Mouse (Mus musculus) spleen, adult 2 months (tissue): ENCODE results near the gene Fdxr. TPM values are rescaled to one million over a fixed set of nuclear protein-coding genes. Genes with fewer than 3 reads are reported as not detected.

Experiments used
- DNase-seq, 2 experiments: peaks; one replicate each; pipeline versions ENCODE4 v3.0.0 to v3.0.0-alpha.2; 2012 to 2021; ENCODE audit warnings: low spot score in 2 of 2, low read depth in 1 of 2
- H3K27ac ChIP-seq: fragments of 200-500 bp; 2 replicates; pipeline ENCODE4 v1.5.1; 2012; ENCODE audit warnings: low read length, inconsistent platforms; ENCODE audit not compliant: insufficient read depth
- H3K27me3 ChIP-seq: fragments of 200-500 bp; 2 replicates; pipeline ENCODE4 v1.6.1; 2012; ENCODE audit warnings: mild to moderate bottlenecking, moderate library complexity, low read length, inconsistent platforms; ENCODE audit not compliant: control insufficient read depth, insufficient read depth
- H3K36me3 ChIP-seq: fragments of 200-500 bp; 2 replicates; pipeline ENCODE4 v1.6.1; 2012; ENCODE audit warnings: mild to moderate bottlenecking, low read length, inconsistent platforms; ENCODE audit not compliant: control insufficient read depth, insufficient read depth
- H3K4me1 ChIP-seq: fragments of 200-500 bp; 2 replicates; pipeline ENCODE4 v1.6.1; 2011; ENCODE audit warnings: inconsistent platforms; ENCODE audit not compliant: control insufficient read depth, insufficient read depth, insufficient read length
- H3K4me3 ChIP-seq: fragments of 200-500 bp; 2 replicates; pipeline ENCODE4 v1.5.1; 2011; ENCODE audit warnings: mild to moderate bottlenecking, inconsistent platforms; ENCODE audit not compliant: insufficient read depth, insufficient read length; ENCODE audit errors: extremely low read depth
- CTCF ChIP-seq: fragments of 200-500 bp; IDR thresholded peaks from 2 replicates; pipeline ENCODE4 v1.5.1; 2011; ENCODE audit warnings: mild to moderate bottlenecking, inconsistent platforms; ENCODE audit not compliant: insufficient read depth, insufficient read length, insufficient replicate concordance; ENCODE audit errors: extremely low read depth
- POLR2A ChIP-seq: fragments of 200-500 bp; IDR thresholded peaks from 2 replicates; pipeline ENCODE4 v1.6.1; 2011; ENCODE audit warnings: low read depth, low read length, inconsistent platforms
- WGBS: fragments of 180-500 bp; shearing (Covaris S2); methylation state at CpG from one replicate; pipeline ENCODE4 v1.1.7; 2018; 5-methylcytosine and 5-hydroxymethylcytosine counted together
- polyA plus RNA-seq: library from polyadenylated mRNA; depleted of rRNA; stranded (reverse); fragments of >200 nt; gene quantifications from 2 replicates; pipeline ENCODE4 v1.2.3, GENCODE M21; 2012

The Fdxr gene
- polyA plus RNA-seq, 1 experiment = 18.7 TPM

DNA sequence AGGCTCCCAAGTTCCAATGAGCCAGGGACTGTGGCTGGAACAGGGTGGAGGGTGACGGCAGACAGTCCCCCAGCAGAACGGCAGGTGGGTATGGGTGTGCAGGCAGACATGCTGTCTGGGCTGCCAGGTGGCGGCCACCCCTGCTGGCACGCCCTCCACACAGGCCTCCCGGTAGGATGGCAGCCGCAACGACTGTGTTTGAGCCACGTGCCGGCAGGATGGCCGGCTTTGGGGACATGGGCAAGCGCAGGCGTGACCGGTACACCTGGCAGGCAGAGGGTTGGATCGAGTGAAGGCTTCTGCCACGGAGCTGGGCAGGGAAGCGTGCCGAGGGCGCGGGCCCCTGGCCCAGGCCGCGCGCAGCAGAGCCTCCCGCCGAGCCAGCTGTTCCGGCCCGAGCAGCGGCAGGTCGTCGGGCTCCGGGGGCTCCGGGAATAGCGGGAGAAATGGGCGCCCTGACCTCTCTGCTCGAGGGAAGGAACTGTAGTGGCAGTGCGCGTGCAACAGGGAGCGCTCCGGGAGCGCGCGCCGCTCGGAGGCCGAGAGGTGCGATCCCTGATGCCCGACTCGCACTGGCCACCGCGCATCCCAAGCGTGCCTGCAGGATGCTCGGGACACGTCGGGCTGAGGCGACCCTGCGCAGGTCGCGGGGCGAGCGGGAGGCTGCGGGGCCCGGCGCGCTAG lies 27.0 kb downstream of the Fdxr start:
- peaks cover 12% of the 10 kb centered on the region for H3K4me1 ChIP-seq
- H3K36me3 ChIP-seq = peaks cover 4% of the 10 kb centered on the region; the same call in 1 of the 2 replicates
- peak overlapping the region; percentile 19; the same call in 1 of the 2 replicates for H3K4me3 ChIP-seq
- no peak for DNase-seq
- 4% methylated on average over 63 of the region's 63 CpGs for WGBS
- peaks cover 12% of the 10 kb centered on the region for H3K27me3 ChIP-seq
- H3K27ac ChIP-seq = no peak overlapping the region
- TF ChIP-seq CTCF (no peak), POLR2A (no peak)

DNA sequence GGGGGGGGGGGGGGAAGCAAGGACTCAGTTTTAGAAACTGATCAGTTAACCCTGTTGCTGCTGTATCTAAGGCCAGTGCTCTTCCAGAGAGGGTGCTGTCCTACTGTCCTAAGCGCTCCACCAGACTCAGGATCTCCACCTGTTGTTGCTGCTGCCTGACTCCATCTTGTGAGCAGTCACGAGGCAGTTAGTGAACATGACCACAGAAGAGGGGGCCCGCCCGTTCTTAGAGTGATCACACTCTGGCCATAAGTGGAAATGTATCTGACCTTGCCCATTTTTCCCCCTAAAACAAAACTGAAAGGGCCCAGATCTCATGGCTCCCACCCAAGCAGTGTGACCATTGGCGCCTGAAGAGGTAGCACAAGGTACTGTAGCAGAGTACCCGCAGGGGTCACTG lies 28.9 kb downstream of the Fdxr start:
- WGBS = 51% methylated on average over 6 of the region's 6 CpGs
- H3K4me3 ChIP-seq = no peak overlapping the region
- peaks cover 12% of the 10 kb centered on the region for H3K4me1 ChIP-seq
- DNase-seq = no peak
- peaks cover 12% of the 10 kb centered on the region for H3K27me3 ChIP-seq
- H3K27ac ChIP-seq = no peak overlapping the region
- TF ChIP-seq POLR2A = no peak
- TF ChIP-seq CTCF = no peak
- peaks cover 13% of the 10 kb centered on the region; the same call in 1 of the 2 replicates for H3K36me3 ChIP-seq

DNA sequence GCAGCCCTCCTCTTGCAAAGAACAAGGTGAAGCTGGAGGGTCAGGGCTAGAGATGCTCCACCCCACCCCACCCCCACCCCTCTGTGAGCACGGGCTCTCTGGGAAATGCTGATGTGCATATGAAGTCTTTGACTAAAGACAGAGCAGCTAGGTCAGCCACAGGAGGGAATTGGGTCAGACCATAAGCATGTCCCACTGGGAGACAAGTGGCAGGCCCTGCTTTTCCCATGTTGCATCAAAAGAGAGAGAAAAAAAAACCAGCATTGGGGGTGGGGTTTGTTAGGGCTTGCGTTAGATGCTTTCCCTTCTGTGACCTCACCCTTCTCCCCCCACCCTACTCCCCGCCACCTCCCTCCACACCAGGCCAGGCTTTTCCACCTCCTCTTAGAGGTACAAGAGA lies 29.6 kb downstream of the Fdxr start:
- no peak for DNase-seq
- TF ChIP-seq CTCF (no peak), POLR2A (no peak)
- WGBS = 35% methylated on average over 3 of the region's 3 CpGs
- H3K27ac ChIP-seq = no peak overlapping the region
- H3K4me3 ChIP-seq = 0 out of 2 replicates have a peak overlapping the region, but pooled peaks have one; percentile 8
- peaks cover 13% of the 10 kb centered on the region; the same call in 1 of the 2 replicates for H3K36me3 ChIP-seq
- H3K4me1 ChIP-seq = peaks cover 12% of the 10 kb centered on the region
- peaks cover 12% of the 10 kb centered on the region for H3K27me3 ChIP-seq

DNA sequence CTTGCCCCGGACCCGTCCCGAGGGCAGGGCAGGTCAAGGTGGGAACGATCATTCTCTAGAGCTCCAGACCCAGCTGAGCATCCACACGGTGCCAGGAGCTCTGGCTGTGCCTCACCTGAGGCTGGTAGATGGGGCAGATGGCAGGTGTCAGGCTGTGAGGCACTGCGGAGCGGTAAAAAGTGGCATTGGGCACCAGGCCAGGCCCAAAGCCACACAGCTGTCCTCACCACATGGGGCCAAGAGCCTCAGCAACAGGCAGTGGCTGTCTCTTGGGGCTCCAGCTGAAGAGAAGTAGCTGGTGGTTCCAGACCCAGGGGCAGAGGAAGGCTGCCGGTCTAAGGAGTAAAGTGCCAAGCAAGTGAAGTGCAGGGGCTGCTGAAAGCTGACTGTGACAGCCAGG lies 30.5 kb downstream of the Fdxr start:
- peaks cover 12% of the 10 kb centered on the region for H3K27me3 ChIP-seq
- 44% methylated on average over 8 of the region's 8 CpGs for WGBS
- H3K4me1 ChIP-seq = peaks cover 12% of the 10 kb centered on the region
- no peak overlapping the region for H3K27ac ChIP-seq
- H3K4me3 ChIP-seq = no peak overlapping the region
- no peak for TF ChIP-seq CTCF
- no peak for TF ChIP-seq POLR2A
- peaks cover 13% of the 10 kb centered on the region; the same call in 1 of the 2 replicates for H3K36me3 ChIP-seq
- no peak for DNase-seq

DNA sequence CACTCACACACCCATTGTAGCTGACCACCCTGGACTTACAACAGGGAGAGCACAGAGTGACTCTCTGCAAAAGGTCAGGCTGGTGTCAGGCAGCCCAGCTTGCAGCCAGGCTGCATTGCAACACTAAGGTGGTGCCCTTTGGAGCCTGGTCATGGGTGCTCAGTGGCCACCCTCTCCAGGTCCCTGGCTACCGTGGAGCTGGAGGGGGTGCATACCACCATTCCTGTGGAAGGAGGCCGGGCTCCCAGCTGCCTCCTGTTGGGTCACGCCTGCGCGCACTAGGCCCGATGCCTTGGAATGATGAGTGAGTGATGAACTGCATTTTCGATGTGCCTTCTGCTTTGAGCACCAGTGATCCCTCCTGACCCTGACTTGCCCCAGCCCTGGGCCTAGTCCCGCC lies 32.0 kb downstream of the Fdxr start:
- H3K27ac ChIP-seq = no peak overlapping the region
- WGBS = 94% methylated on average over 8 of the region's 8 CpGs
- no peak for DNase-seq
- peaks cover 4% of the 10 kb centered on the region for H3K27me3 ChIP-seq
- peaks cover 13% of the 10 kb centered on the region; the same call in 1 of the 2 replicates for H3K36me3 ChIP-seq
- no peak overlapping the region for H3K4me3 ChIP-seq
- TF ChIP-seq POLR2A (no peak), CTCF (no peak)
- H3K4me1 ChIP-seq = peaks cover 6% of the 10 kb centered on the region

DNA sequence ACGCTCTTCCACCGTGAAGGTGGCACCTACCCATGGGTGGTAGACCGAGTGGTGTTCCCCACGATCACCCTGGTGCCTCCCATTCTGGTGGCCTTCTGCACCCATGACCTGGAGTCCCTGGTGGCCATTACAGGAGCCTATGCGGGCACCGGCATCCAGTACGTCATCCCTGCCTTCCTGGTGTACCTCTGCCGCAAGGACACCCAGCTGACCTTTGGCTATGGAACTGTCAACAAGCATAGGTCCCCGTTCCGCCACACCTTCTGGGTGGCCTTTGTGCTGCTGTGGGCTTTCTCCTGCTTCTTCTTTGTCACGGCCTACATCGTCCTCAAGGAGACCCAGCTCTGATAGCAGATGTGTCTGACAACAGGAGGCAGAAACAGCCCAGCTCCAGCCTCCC lies 33.1 kb downstream of the Fdxr start:
- no peak for DNase-seq
- no peak overlapping the region for H3K4me3 ChIP-seq

DNA sequence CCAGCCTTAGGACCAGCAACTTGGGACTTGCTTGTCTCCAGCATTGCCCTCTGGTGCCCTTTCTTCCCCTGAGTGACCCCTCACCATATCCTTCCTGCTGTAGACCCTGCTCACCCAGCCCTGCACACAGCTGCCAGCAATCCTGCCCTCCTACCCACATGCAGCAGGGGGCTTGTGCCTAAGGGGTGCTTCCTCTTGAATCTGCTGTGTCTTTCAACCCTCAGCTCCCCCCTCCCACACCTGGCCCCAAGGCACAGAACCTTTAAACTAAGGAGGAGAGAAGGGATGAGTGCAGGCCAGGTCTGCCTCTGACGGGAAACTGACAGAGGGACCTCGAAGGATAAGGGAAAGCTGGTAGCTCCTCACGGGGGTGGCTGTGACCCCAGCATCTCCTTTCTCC lies 34.1 kb downstream of the Fdxr start:
- Histone ChIP-seq H3K36me3 (peaks cover 13% of the 10 kb centered on the region; the same call in 1 of the 2 replicates), H3K4me1 (peaks cover 3% of the 10 kb centered on the region; the same call in 1 of the 2 replicates), H3K27me3 (no peaks in the 10 kb centered on the region), H3K4me3 (no peak overlapping the region), H3K27ac (no peak overlapping the region)
- WGBS = 78% methylated on average over 3 of the region's 3 CpGs
- DNase-seq = no peak
- TF ChIP-seq POLR2A = no peak
- no peak for TF ChIP-seq CTCF

More for the DNA sequence above, 33.1 kb downstream of the Fdxr start:
- H3K36me3 ChIP-seq = peaks cover 13% of the 10 kb centered on the region; the same call in 1 of the 2 replicates
- TF ChIP-seq POLR2A (no peak), CTCF (no peak)
- H3K27ac ChIP-seq = no peak overlapping the region
- 94% methylated on average over 12 of the region's 12 CpGs for WGBS
- no peaks in the 10 kb centered on the region for H3K27me3 ChIP-seq
- peaks cover 3% of the 10 kb centered on the region; the same call in 1 of the 2 replicates for H3K4me1 ChIP-seq
